Mouse (Mus musculus) right cerebral cortex, postnatal 10 days (tissue): ENCODE measurements at regions not wholly inside any gene's neighbourhood (a gene's known extent, or its start where the extent isn't known, plus 50 kb on each side); places are given as distances from the start of the nearest gene placed in this dataset.
A peak's percentile ranks its signal among the peaks of the same experiment; 100 is the strongest.
"Not testable (repeated sequence)": the region's sequence is repeated elsewhere in the genome, so short reads cannot be mapped to it uniquely, and the experiment has no call there.

Experiments
- DNase-seq, 2 experiments: peaks; one replicate each; pipeline ENCODE4 v3.0.0; 2021; ENCODE audit warnings: low spot score in 2 of 2

GRCm38 (mm10) chr7:137522450-137522849 is 85.0 kb downstream of the Glrx3 start:
- DNase-seq: no peak

DNA sequence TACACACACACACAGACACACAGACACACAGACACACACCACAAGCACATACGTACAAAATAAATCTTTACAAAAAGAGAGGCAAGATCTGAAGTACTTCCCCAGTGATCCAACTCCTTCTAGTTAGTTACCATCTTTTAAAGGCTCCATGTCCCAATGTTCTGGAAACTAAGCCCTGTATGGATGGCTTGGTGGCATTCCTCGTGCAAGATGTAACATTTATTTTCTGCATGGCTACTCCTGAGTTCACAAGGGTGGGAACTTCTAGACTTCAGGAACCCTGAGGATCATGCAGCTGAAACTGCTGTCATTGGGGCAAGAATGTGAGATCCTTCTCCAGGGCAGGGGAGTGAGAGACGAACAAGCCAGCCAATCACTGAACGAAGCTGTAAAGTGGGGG is 96.1 kb downstream of the Glrx3 start:
- no peak for DNase-seq

- no peak for DNase-seq
These were observed 112.6 kb downstream of the Glrx3 start for GRCm38 (mm10) chr7:137549991-137550390.

- DNase-seq: no peak
These were observed 115.3 kb downstream of the Glrx3 start for GRCm38 (mm10) chr7:137552551-137553198.

DNA sequence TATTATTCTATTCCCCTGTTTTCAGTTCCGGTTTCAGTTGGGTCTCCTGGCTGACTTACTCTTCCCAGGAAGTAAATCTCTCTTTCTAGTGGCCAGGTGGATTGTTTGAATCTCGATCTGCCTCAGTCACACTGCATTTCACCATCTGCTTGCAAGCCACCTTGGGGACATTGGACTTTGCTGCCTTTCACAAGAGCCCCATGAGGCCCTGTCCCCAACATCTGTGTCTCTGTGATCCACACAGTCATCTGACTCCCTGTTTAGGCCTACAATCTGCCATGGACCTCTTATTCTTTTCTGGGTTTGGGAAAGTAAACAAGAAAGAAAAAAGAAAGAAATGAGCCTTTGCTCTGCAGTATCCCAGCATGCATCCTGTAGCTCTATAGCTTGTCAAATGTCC is 118.1 kb downstream of the Glrx3 start:
- no peak for DNase-seq

DNA sequence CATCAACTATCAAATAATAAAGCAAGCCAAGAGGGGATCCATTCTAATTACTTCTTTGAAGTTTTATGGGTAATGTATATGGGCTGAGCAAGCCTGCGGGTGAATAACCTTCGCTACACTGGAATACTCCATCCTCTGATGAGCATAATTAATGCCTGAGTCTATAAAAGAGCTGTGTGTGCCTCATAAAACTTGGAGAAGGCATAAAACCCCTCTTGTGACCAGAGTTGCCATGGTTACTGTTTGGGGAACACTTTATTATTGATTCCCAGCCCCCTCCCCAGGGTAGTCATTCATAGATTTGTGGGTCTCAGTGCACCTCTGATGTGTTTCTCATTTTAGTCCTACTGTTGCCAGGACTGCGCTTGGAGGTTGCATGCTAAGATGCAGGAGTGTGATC is 120.0 kb downstream of the Glrx3 start:
- DNase-seq: no peak

DNA sequence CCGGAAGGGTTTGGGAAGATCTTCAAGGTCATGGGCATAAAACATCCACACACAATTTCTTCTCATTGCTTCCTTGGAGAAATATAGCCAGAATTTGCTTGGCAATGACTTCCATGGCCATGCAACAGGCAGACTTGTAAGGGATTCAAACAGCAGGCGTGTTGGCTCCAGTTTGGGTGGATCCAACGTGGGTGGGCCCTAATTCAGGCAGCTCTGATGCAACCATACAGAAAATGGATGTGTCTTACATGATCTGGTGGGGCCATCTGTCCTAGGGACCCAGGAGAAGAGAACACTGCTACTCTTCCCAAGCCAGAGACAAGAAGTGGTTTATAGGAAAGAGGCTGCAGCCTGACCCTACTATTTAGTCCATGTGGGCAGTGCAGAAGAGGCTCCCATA is 121.5 kb downstream of the Glrx3 start:
- peak; percentile 39 to 53 for DNase-seq

- no peak for DNase-seq
These were observed 132.8 kb downstream of the Glrx3 start for GRCm38 (mm10) chr7:137570199-137570598.

GRCm38 (mm10) chr7:137575491-137575890 is 138.1 kb downstream of the Glrx3 start:
- DNase-seq: no peak

- DNase-seq: no peak
These were observed 138.8 kb downstream of the Glrx3 start for GRCm38 (mm10) chr7:137576251-137576650.

DNA sequence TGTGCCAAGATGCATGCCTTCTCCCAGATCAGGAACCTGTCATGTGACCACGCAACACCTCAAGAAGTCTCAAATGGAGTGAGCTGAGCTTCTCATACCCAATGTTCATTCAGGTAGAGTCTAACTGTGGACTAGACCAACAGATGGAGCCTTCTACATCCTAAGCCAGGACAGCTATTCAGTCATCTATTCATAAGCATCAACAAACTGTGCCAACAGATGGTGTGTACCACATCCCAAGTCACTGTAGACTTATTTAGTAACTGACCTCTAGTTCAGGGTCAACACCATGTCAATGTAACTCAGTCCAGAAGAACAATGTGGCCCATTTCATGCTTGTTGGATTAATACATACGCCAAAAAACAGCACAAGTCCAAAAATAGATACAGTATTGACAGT is 146.1 kb downstream of the Glrx3 start:
- DNase-seq: no peak

GRCm38 (mm10) chr7:137584916-137585315 is 147.5 kb downstream of the Glrx3 start:
- not testable (repeated sequence) for DNase-seq

DNA sequence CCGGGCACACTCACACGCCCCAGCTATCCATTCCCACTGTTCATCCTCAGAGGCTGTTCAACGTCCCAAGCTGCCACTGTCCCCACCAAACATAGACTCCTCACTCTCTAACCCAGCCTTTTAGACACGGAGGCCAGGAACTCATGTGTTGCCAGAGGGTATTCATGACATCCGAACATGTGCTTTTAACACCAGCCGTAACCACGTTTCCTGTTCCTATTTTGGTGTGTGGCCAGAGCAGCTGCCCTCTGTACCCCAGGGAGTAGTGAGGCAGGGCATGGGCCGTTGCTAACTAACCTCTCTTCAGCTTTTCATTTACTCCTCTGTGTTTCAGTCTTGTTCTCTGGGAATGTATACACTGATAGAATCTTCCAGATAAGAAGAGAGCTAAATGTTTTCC is 156.2 kb downstream of the Glrx3 start:
- DNase-seq: no peak

GRCm38 (mm10) chr7:137595567-137595966 is 158.2 kb downstream of the Glrx3 start:
- DNase-seq: no peak

DNA sequence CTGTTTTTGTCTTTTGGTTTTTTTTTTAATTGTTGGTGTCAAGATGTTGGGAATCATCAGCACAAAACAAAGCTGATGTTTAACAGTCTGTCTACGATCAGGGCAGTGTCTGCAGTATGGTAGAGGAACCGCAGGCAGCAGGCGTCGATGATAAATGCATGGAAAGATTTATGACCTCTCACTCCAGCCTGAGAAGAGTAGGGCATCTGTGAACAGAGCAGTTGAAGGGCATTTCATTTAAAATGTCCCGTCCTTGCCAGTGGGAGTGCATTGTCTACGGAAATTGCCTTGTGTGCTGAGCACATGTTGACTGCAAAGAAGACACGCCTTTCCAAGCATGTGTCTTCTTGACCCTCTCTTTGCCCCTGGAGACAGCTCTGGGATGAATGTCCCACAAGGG is 158.7 kb downstream of the Glrx3 start:
- no peak for DNase-seq

- peak; percentile 76 to 87 for DNase-seq
These were observed 165.6 kb downstream of the Glrx3 start for GRCm38 (mm10) chr7:137603039-137603438.

- no peak for DNase-seq
These were observed 172.3 kb downstream of the Glrx3 start for GRCm38 (mm10) chr7:137609752-137610151.

DNA sequence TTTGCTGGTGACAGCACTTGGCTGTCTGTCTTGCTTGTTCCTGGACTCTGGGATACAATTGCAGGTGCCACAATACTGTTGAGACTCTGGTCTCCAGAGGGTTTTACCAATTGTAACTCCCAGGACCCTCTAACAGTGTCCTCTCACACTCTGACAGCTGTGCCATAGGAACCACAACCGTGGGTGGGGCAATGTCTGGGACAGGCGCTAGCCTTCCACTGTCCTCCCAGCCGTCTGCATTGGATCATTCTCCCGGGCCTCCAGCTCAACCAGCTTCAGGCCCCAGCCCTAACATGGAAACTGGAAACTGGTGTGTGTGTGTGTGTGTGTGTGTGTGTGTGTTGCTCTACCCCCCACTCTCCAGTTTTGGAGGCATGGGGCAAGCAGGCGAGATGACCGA is 173.9 kb downstream of the Glrx3 start:
- no peak for DNase-seq

DNA sequence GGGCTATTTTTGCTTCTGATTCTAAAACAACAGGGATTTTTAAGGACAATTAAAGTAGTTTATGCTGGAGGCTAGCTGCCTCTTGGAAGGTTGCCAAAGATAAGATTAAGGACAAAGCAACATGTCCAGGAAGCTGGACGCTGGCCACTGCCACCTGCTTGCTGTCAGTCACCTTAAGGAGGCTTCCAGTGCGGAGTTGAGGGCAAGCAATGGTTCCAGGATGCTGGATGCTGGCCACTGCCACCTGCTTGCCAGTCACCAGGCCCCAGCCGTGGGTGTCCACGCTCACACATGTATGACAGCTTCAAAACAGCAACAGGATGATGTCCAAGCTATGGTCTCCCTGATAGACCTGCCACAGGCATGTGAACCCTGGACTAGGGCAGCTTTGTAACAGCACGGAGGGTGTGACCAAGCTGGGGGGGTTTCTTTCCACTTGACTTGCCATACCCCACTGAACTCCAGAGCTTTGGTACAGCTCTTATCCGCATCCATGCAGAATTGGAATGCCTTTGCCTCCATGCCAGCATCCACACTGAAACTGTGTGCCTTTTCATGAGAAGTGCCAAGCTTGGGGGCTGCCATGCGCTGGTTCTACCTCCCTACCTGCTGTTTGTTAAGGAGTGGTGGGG is 174.6 kb downstream of the Glrx3 start:
- no peak for DNase-seq

DNA sequence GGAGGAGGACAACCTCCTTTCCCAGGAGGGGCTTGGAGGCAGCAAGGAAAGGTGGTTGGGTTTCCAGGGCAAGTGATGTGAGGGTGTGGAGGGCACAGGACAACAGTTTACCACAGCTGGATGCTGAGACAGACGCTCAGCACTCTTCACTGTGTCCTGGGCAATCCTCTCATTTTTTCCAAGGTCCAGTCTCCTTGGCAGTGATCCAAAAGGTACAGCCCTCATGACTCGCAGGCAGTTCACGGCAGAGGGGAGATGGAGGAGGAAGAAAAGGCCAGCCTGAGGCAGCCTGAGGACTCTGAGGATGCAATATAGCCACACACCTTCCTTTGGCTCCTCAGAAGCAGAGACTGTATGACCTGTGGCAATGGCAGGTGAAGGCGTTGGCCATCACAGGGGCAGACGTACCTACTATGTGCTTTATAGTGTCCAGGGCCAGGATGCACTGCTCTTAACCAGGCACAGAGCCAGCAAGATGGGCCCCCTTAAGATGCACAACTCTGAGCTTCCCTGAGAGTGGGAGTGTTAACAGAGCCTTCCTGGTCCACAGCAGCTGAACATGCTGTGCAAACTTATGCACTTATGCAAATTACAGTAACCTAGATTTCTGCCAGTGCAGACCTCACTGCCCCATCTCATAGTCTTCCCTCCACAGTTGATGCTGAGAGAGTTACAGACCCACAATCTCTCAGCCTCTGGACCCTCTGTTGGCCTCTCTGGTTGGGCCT is 181.2 kb downstream of the Glrx3 start:
- no peak for DNase-seq

DNA sequence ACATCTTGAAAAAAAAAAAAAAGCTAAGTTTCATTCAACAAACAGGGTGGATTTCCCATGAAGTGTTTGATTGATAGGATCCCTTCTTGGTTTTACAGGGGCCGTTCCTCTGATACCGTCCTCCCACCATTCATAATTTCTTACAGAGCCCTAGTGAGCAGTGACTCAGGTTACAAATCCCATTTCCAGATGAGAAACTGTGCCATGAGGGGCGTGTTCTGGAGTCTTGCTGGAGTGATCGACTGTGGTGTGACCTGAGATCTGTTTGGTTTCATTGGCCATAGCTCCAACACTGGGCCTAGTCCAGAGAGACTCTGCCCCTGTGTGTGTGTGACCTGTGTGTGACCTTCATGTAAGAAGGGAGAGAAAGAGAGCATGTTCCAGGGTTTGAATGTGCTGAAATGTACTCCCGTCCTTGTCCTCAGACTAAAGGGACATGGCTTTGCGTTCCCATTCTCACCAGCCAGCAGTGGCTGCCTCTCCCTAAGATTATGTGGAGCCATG is 181.9 kb downstream of the Glrx3 start:
- DNase-seq: no peak

DNA sequence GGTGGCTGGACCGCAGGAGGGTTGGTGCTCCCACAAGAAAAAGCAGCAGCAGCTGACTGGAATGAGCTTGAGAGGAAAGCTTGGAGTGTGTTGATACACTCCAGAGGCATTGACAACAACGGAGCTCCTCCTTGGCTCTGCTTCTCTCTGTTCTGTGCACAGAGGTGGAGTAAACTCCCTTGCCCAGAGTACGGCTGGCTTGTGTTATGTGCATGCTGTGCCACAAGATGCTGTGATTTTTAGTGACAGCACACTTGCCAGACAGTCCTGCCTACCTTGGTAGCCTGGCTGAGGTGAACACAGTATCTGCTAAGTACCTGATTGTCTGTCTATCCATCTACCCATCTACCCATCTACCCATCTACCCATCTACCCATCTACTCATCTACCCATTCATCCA is 190.9 kb downstream of the Glrx3 start:
- DNase-seq: no peak

DNA sequence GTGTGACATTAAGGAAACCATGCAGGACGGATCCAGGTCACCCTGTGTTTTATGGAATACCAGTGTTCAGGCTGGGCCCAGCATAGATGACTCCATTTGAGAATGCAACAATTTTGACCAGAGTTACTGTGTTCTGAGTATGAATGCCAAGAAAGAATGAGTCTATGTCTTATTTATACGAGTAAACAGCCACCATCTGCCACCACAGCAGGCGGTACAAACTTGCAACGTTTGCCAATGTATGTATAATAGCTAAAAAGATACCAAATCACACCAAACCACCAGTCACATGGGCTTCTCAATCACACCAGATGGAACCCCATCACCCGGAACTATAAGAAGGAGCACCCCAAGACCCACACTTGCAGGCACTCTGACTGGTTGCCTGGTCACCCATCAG is 192.1 kb downstream of the Glrx3 start:
- peak; percentile 47 to 71 for DNase-seq
